Mouse (Mus musculus) brain, embryonic 14.5 days (tissue): Measurements from ENCODE around the gene Tpcn1.

Experiments
- CTCF ChIP-seq: fragments of 200-500 bp; IDR thresholded peaks from 2 replicates; pipeline ENCODE4 v1.5.1; 2012; ENCODE audit warnings: inconsistent platforms, mild to moderate bottlenecking, moderate library complexity, borderline replicate concordance; ENCODE audit not compliant: insufficient read depth, insufficient read length; ENCODE audit errors: extremely low read depth
- POLR2A ChIP-seq: fragments of 200-500 bp; IDR thresholded peaks from 2 replicates; pipeline ENCODE4 v1.6.1; 2012; ENCODE audit warnings: mild to moderate bottlenecking, inconsistent platforms, borderline replicate concordance; ENCODE audit not compliant: poor library complexity, insufficient read depth, insufficient read length, severe bottlenecking; ENCODE audit errors: extremely low read depth

DNA sequence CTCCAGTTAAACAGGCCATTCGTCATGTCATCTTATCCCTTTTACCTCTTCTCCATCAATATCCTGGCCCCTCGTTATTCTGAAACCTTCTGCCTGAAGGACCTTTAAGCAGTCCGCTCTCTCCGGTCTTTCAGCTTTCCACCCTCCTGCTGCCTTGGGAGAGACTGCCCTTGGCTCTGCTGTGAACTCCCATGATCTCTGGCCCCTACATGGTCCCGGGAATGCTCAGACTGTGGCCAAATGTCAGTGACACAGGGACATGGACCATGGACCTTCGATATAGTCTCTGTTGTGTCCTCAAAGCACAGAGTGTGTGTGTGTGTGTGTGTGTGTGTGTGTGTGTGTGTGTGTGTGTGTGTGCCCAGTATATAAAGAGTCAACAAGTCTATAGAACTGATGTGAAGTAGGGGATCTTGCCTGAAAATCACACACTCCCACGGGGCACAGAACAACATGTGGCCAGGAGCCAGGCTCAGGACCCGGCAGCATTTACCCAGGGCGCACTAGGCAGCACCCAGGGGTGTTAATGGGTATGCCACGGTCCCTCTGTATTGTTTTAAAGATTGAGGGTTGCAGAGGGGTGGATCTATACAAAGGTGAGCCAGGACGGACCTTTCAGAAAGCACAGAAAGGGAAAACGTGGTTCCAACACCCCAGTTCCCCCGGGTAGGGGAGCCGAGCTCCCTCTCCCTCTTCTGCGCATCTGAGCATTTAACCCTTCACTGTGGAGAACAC is 23.1 kb downstream of the Tpcn1 start:
- no peak for TF ChIP-seq CTCF
- no peak for TF ChIP-seq POLR2A
